Mouse (Mus musculus) kidney, postnatal 0 days (tissue): ENCODE measurements around the gene Olfr94. TPM values are rescaled to one million over a fixed set of nuclear protein-coding genes. Genes with fewer than 3 reads are reported as not detected.
"Not testable (repeated sequence)": the region's sequence is repeated elsewhere in the genome, so short reads cannot be mapped to it uniquely, and the experiment has no call there.

Source experiments
- ATAC-seq: fragments of 200-750 bp; cut with Nextera tagmentation; replicated peaks from 2 replicates; pipeline ENCODE4 v1.8.0; 2017; ENCODE audit warnings: low read depth, moderate number of reproducible peaks, moderate TSS enrichment, moderate library complexity; ENCODE audit not compliant: low FRiP score
- DNase-seq: peaks from one replicate; pipeline ENCODE4 v3.0.0-alpha.2; 2016; ENCODE audit warnings: low spot score
- H3K27ac ChIP-seq: fragments of 300-500 bp; sonication (generic); 2 replicates; pipeline ENCODE4 v1.5.1; 2014; ENCODE audit warnings: mild to moderate bottlenecking
- H3K27me3 ChIP-seq: fragments of 300-500 bp; sonication (generic); 2 replicates; pipeline ENCODE4 v1.6.1; 2014; ENCODE audit warnings: low read length, mixed read lengths; ENCODE audit not compliant: insufficient read depth
- H3K36me3 ChIP-seq: fragments of 300-500 bp; sonication (generic); 2 replicates; pipeline ENCODE4 v1.6.1; 2014; ENCODE audit warnings: low read length, mixed read lengths; ENCODE audit not compliant: insufficient read depth
- H3K4me1 ChIP-seq: fragments of 300-500 bp; sonication (generic); replicated peaks from 2 replicates; pipeline ENCODE4 v1.6.1; 2014; ENCODE audit warnings: antibody characterized with exemption, low read length, mixed read lengths; ENCODE audit not compliant: insufficient read depth
- H3K4me2 ChIP-seq: fragments of 300-500 bp; sonication (generic); 2 replicates; pipeline ENCODE4 v1.6.1; 2014; ENCODE audit warnings: mild to moderate bottlenecking, low read length, moderate library complexity, mixed read lengths
- H3K4me3 ChIP-seq: fragments of 300-500 bp; sonication (generic); replicated peaks from 2 replicates; pipeline ENCODE4 v1.5.1; 2014; ENCODE audit warnings: low read depth, low read length
- H3K9ac ChIP-seq: fragments of 300-500 bp; sonication (generic); 2 replicates; pipeline ENCODE4 v1.6.1; 2014; ENCODE audit warnings: low read depth, low read length
- H3K9me3 ChIP-seq: fragments of 300-500 bp; sonication (generic); replicated peaks from 2 replicates; pipeline ENCODE4 v1.6.1; 2016; ENCODE audit warnings: low read length, inconsistent platforms, mixed read lengths
- CTCF ChIP-seq: IDR thresholded peaks from 2 replicates; pipeline ENCODE4 v1.5.1; 2016; ENCODE audit warnings: antibody characterized with exemption, low read depth, mild to moderate bottlenecking, moderate library complexity
- WGBS: fragments of 180-500 bp; shearing (Covaris S2); extraction: QIAGEN DNeasy Blood & Tissue Kit; methylation state at CpG from one replicate; pipeline ENCODE4 v1.1.7; 2014; 5-methylcytosine and 5-hydroxymethylcytosine counted together
- polyA plus RNA-seq: library from polyadenylated mRNA; unstranded; fragments of >200 nt; fragmentation: Nextera tagmentation; extraction: Ambion mirVana; gene quantifications from 2 replicates; pipeline ENCODE4 v1.2.1, GENCODE M21; 2015

Gene Olfr94
- not detected in 2 replicates for polyA plus RNA-seq

GRCm38 (mm10) chr17:37200894-37201293 lies at the start of gene Olfr94:
Olfr94 (minus strand) TSS chr17:37200994.
- Histone ChIP-seq H3K4me3 (no peak within 1 kb of the TSS), H3K9ac (no peak within 1 kb of the TSS), H3K27ac (no peak within 1 kb of the TSS), H3K27me3 (peaks cover 22% of the 10 kb centered on the region), H3K4me2 (no peak within 1 kb of the TSS), H3K4me1 (no peaks in the 10 kb centered on the region), H3K9me3 (no peaks in the 10 kb centered on the region), H3K36me3 (no peaks in the 10 kb centered on the region)
- no peak for TF ChIP-seq CTCF
- DNase-seq (no peak), ATAC-seq (no peak)
- WGBS: 70% methylated on average over 2 of the region's 2 CpGs

- peak; percentile 56 for TF ChIP-seq CTCF
- ATAC-seq: no peak
- DNase-seq: no peak
Observed at GRCm38 (mm10) chr17:37250544-37250943, 49.8 kb upstream of the Olfr94 start.

GRCm38 (mm10) chr17:37249460-37249859 lies 48.7 kb upstream of the Olfr94 start:
- Histone ChIP-seq H3K9ac (no peak overlapping the region), H3K27ac (no peak overlapping the region), H3K4me3 (no peak overlapping the region), H3K4me1 (no peaks in the 10 kb centered on the region), H3K9me3 (no peaks in the 10 kb centered on the region), H3K4me2 (no peak overlapping the region), H3K36me3 (no peaks in the 10 kb centered on the region), H3K27me3 (no peaks in the 10 kb centered on the region)
- no peak for TF ChIP-seq CTCF
- ATAC-seq (no peak), DNase-seq (no peak)

More at GRCm38 (mm10) chr17:37250544-37250943, 49.8 kb upstream of the Olfr94 start:
- no peak overlapping the region for H3K4me2 ChIP-seq
- H3K27ac ChIP-seq: no peak overlapping the region
- no peak overlapping the region for H3K9ac ChIP-seq
- no peaks in the 10 kb centered on the region for H3K9me3 ChIP-seq
- no peaks in the 10 kb centered on the region for H3K27me3 ChIP-seq
- H3K4me1 ChIP-seq: no peaks in the 10 kb centered on the region
- H3K36me3 ChIP-seq: no peaks in the 10 kb centered on the region
- no peak overlapping the region for H3K4me3 ChIP-seq
- 11% methylated on average over 1 of the region's 1 CpGs for WGBS

- H3K4me2 ChIP-seq: no peak overlapping the region
- no peaks in the 10 kb centered on the region for H3K9me3 ChIP-seq
- no peak; the same call in 1 of the 2 replicates for TF ChIP-seq CTCF
- H3K27me3 ChIP-seq: no peaks in the 10 kb centered on the region
- H3K36me3 ChIP-seq: no peaks in the 10 kb centered on the region
- no peak overlapping the region for H3K27ac ChIP-seq
- WGBS: 24% methylated on average over 5 of the region's 5 CpGs
- DNase-seq: peak; percentile 72
- H3K4me1 ChIP-seq: no peaks in the 10 kb centered on the region
- no peak overlapping the region for H3K9ac ChIP-seq
- no peak overlapping the region for H3K4me3 ChIP-seq
- ATAC-seq: peak; percentile 77; the same call in 1 of the 2 replicates
Observed at GRCm38 (mm10) chr17:37246715-37247114, 45.9 kb upstream of the Olfr94 start.

- WGBS: 48% methylated on average over 3 of the region's 3 CpGs
- no peaks in the 10 kb centered on the region for H3K9me3 ChIP-seq
- H3K9ac ChIP-seq: no peak overlapping the region
- H3K27me3 ChIP-seq: no peaks in the 10 kb centered on the region
- no peak for DNase-seq
- H3K4me2 ChIP-seq: no peak overlapping the region
- ATAC-seq: no peak
- no peak overlapping the region for H3K4me3 ChIP-seq
- no peaks in the 10 kb centered on the region for H3K36me3 ChIP-seq
- no peak overlapping the region for H3K27ac ChIP-seq
- no peaks in the 10 kb centered on the region for H3K4me1 ChIP-seq
- TF ChIP-seq CTCF: no peak
Observed at GRCm38 (mm10) chr17:37242198-37242597, 41.4 kb upstream of the Olfr94 start.

- H3K9me3 ChIP-seq, H3K36me3 ChIP-seq, H3K4me1 ChIP-seq, ATAC-seq, H3K4me3 ChIP-seq, DNase-seq, H3K27ac ChIP-seq, H3K9ac ChIP-seq, H3K4me2 ChIP-seq, H3K27me3 ChIP-seq: not testable (repeated sequence)
- WGBS: 91% methylated on average over 2 of the region's 2 CpGs
Observed at GRCm38 (mm10) chr17:37237230-37237629, 36.4 kb upstream of the Olfr94 start, which contains the start of gene Olfr97. Olfr97 (minus strand) TSS chr17:37237330.

GRCm38 (mm10) chr17:37221879-37222278 lies 21.1 kb upstream of the Olfr94 start:
- peak; percentile 31; the same call in 1 of the 2 replicates for TF ChIP-seq CTCF
- peak; percentile 4 for DNase-seq
- Histone ChIP-seq H3K36me3 (no peaks in the 10 kb centered on the region), H3K9me3 (no peaks in the 10 kb centered on the region), H3K4me2 (no peak overlapping the region), H3K4me1 (no peaks in the 10 kb centered on the region), H3K27me3 (no peaks in the 10 kb centered on the region), H3K27ac (no peak overlapping the region), H3K9ac (no peak overlapping the region), H3K4me3 (no peak overlapping the region)
- ATAC-seq: no peak
- 32% methylated on average over 1 of the region's 1 CpGs for WGBS
